Mouse (Mus musculus) cerebellum, postnatal 14 days (tissue): ENCODE measurements around the gene Il15ra.

Experiments used
- DNase-seq, 2 experiments: peaks; one replicate each; pipeline ENCODE4 v3.0.0; 2021; ENCODE audit warnings: mixed read lengths in 2 of 2

Il15ra gene

DNA sequence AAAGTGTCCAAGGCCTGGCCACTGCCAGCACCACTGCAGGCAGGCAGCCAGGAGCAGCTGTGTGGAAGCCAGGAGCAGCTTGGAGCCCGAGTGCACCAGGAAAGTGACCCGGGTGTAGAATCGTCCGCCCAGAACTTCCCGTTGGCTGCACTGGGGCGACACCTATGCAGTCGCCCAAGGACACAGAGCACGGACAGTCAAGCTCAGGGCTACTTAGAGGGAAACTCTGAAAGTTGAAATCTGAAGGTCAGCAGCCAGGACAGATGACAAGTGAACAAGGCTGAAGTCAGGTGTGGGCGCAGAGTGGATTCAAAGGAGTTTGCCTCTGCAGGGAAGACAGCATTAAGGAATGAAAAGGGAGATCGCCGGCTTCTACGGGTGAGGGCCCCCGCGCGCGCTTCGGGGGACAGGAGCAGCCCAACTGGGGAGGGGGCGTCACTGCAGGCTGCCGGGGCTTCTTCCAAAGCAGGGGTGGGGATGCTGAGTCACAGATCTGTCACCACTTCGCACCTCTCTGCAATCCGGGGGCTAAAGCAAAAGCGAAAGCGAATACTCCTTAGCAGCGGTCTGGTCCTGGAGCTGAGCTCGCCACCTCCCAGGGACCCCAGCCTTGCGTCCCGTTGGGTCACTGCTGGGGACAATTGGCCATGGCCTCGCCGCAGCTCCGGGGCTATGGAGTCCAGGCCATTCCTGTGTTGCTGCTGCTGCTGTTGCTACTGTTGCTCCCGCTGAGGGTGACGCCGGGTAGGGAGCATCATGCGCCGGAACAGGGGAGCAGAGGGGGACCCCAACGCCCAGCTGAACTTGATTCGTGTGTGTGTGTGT is at the start of gene Il15ra:
Il15ra (plus strand) TSS at position 90 of the 825 bp plus-strand sequence.
- peak; percentile 50 to 61 for DNase-seq

DNA sequence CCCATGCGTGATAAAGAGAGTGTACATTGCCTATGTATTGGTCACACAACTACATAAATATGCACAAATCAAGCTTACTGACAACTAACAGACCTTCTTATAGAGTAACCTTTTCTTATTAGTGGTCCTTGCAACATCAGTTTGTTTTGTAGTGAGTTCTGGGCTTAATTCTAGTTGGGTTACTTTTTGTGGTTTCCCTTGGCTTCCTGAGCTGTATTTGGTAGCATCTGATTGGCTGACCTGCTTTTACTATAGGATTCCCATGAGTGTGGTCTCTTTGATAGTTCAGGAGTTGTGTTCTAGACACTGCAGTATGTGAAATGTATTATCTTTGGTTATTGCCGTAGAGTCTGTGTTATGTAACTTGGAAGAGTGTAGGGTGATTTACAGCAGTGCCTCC is 47.5 kb upstream of the Il15ra start:
- no peak for DNase-seq

DNA sequence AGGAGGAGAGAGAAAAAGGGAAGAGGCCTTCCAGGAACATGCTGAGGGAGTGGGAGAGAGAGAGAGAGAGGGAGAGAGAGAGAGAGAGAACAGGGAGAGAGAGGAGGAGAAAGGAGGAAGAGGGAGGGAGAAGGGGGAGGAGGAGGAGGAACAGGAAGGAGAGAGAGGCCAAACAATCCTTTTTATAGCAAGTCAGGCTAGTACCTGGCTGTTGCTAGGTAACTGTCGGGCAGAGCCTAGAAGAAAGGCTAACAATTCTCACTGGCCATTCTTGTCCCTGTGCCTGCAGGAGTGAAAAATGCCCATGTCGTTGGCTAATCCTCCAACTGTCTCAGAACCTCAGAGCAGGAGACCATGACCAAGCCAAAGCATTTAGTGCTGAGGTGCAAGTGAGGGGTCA is 45.8 kb upstream of the Il15ra start:
- no peak for DNase-seq

DNA sequence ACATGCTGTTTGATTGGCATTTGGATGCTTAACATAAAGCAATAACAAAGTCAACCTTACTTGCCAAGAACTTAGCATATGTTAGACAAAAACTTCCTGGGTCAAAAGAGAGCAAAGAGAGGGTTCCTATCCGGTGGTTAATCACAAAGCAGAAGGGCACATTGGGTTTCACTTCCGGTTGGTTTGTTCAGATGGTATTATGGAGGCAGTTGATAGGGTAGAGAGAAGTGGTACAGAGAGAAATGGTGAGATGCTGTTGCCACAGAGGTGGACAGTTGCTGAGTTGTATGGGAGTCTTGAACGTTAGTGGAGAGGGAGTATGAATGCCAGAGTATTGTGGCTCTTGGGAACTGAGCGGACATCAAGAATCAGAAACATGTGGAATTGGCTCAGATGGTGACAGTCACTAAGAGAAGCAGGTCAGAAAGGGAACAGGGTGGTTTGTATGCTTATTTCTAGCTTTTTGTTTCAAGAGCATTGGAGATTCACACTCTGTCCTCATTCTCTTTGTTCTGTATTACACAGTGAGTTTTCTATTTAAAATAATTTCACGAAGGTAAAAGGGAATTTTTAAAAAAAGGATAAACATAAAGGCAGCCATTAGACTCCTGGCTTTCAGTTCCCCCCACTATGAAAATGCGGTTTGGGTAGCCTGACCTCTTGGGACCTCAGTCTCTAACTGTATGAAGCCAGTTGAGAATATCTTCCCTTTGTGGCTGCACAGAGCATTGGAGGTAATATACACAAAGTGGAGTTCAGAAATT is 42.8 kb upstream of the Il15ra start:
- DNase-seq, result no peak

DNA sequence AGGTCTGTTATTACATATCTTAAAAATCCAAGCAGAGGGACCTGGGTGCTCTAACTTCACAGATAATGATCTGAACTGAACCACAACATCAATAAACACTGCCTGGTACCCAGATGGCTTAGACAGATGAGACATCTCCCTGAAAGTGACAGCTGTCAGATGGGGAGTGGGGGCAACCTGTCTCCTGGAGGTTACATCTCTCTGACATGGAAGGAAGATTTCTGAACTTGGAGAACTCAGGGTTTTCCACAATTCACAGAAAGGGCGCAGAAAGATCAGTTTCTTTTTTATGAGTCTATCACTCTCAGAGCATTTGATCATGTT is 42.2 kb upstream of the Il15ra start:
- no peak for DNase-seq

DNA sequence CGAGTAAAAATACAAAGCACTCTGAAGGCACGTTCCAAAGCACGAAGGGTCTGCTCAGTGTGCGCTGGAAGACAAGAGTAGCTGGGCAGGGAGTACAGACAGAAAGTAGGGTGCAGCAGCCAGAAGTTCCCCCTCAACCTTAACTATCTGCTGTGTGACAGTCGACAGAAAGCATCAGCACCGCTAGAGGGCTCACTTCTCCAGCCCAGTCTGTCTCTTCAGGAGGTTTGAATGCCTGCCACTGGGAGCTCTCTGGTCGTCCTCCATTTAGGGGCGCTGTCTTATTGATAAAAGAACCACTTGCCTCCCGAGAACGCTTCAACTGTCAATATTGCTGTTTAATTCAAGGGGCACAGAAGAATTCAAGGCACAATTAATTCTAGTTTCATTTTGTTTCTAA is 41.1 kb upstream of the Il15ra start:
- DNase-seq, result peak; percentile 90 to 92

DNA sequence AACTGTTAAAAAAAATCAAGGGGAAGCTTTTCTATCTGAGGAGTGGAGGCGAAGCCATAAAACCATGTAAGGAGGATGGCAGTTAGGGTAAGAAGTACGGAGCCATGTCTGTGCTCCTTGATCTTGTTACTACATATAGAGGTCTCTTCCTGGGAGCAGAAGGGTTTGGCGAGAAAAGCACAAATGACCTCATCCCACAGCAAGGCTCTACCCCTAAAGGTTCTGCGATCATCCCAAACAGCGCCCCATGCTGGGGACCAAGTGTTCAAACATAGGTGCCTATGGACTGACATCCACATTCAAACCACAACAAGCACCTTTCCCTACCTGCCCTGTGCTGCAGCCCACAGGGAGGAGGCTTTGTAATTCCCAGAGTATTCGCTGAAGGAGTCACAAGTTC is 40.7 kb upstream of the Il15ra start:
- DNase-seq, result peak; percentile 68 to 78

DNA sequence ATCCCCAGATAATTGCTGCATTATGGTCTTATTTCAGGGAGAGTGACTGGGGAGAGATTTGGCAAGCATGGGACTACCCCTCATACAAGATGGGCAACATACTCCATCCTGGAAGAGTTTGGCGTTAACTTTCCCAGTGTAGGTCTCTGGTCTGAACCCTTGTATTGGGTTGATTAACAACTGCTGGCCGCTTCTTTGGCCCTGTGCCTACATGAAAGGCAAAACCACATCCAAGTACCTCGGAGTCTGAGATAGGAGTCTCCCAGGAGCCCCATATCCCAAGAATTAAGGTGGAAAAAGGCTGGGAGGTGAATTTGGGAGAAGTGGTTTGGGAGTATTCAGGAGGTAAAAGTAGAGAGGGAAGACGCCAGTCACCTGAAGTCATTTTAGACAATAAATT is 40.3 kb upstream of the Il15ra start:
- peak in 1 of 2 experiments; percentile 10 for DNase-seq

DNA sequence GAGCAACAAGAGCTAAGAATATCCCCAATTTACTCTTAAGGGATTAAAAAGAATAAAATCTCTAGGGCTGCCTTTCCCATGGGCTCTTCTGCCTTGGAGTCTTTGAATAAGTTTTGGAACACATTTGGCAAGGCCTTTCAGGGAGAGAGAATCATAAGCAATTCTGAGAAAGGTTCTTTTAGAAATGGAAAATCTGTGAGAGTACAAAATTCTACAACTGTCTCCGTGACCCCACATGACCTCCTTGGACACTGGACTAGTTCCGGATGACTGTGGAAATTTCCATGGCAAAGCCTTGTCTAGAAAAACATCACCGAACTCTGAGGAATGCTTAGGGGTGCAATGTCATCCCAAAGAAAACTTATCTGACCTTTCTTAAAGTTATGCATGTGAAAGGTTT is 39.8 kb upstream of the Il15ra start:
- no peak for DNase-seq

DNA sequence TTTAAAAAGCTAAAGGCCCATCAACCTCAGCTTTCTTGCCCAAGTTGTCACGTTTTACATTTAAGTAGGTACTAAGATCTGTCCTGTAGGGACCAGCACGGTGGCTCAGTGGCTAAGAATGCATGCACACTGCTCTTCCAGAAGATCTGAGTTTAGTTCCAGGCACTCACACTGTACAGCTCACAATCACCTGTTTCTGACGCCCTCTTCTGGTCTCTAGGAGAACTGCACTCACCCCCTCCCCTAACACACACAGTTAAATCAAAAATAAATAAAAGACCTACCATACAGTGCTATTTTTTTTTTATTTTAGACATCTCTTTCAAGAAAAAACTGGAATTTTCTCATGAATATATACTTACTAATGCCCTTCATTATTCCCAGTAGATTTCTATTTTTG is 32.9 kb upstream of the Il15ra start:
- DNase-seq, result no peak

DNA sequence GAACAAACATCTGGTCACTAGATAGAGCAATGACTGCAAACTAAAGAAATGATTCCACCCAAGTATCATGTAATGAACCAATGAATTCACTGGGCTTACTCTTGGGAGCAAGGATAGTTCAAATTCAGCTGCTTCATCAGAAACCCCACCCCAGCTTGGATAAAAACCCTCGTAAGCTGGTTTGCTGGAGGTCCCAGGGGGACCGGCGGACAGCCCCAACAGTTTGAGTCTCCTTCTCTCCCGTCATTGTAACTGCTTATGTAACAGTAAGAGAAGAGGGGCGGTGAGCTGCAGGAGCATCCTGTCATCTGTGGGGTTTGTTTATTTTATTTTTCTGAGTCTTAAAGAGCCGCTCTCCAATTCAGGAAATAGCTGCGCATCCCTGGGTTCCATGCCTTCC is 25.5 kb upstream of the Il15ra start:
- no peak for DNase-seq

DNA sequence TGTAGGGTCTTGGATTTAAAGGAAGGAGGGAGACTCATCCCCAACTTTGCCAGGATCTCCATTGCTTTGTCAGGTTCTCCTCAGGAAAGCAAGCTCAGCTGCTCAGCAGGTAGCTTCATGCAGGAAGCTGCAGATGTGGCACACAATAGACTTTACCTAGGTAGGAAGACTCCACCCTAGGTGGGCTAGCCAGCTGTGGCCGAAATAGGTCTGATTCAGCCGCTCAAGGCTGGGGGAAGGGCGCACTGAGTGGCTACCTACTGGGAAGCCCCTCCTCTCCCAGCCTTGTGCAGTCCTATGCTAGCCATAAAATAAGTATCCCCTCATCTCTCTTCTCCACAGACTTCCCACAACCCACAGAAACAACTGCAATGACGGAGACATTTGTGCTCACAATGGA is 22.4 kb upstream of the Il15ra start:
- DNase-seq, result no peak

DNA sequence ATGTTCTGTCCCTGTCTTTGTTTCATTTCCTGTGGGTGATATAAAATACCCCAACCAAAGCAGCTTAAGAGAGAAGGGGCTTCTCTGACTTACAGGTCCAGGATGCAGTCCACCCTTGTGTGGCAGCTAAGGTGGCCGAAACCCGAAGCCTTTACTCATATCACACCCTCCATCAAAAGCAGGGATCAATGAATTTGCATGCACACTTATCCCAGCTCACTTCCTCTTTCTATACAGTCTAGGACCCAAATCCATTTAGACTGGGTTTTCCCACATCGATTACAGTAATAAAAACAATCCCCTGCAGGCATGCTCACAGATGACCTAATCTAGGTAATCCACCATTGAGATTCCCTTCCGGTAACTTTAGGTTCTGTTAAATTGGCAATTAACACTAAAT is 18.6 kb upstream of the Il15ra start:
- no peak for DNase-seq

DNA sequence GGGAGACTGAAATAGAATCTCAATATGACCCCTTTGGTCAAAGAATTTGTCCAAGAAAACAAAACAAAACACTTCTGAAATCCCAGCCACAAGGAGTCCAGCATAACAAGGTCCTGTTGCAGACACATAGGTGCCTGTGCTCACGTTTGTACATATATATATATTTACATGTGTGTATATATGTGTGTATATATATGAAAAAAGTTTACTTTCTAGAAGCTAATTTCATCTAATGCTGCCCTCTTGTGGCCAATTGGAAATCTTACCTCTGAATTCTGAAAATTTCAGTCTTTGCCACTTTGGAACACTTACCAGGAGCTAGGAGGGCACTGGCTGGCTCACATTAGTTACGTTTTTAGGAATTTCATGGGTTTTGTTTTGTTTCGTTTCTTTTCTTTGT is 17.7 kb upstream of the Il15ra start:
- DNase-seq, result peak; percentile 18 to 37

DNA sequence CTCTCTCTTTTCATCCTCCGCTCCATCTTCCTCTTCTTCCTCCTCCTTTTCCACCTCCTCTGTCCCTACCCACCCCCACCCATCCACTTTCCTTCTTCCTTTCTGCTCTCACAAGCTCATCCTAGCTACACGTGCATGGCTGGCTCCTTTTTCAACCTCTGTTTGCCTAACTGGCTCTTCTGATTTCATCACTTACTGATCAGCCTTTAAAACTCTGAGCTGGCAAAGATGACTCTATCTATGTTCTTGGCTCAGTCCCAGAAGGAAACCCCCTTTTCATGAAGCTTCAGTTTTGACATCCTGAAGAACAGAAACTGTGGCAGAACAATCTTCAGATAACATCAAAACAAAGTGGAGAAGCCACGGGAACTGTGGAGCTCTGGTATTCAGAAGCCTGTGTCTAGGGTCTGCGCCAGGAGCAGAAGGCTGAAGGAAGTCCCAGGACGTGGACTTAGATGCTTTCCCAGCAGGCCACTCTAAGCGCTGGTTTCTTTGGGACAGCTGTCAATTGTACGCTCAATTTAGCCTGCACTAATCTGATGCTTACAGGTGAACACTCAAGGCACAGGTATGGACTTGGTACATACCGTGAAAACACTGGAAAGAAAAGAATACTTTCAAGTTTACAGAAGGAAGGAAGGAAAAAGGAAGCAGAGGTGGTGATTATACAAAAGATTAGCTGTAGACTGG is 14.7 kb upstream of the Il15ra start:
- peak; percentile 30 to 54 for DNase-seq

DNA sequence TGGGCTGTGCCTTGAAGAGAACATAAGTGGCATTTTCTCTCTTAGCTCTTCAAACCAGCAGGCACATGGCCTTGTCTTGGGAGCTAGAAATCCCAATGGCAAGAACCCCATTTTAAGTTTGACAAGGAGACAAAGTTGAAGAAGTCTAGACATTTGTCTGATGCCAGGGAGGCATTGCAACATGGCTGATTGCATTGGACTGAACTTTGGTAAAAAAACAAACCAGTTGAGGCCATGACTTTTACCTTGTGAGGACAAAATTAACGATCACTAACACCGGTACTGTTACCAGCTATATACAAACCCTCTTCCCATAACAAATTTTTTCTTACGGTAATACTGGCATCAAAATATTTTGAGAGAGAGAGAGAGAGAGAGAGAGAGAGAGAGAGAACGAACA is 11.7 kb upstream of the Il15ra start:
- DNase-seq, result no peak

DNA sequence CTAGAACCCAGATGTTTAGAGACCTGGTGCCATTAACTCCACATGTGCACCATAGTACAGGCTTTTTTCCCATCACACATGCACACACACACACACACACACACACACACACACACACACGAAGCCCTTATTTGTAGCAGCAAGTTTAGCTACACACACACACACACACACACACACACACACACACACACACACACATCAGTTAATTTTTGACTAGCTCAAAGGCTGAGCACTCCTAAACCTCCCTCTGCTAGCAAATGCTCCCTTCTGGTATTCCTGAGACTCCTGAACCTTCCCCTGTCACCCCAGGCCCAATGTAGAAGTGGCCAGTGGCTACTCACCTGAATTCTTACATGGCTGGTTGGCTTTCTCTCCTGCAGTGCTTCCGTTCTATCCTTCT is 11.0 kb upstream of the Il15ra start:
- DNase-seq, result no peak

DNA sequence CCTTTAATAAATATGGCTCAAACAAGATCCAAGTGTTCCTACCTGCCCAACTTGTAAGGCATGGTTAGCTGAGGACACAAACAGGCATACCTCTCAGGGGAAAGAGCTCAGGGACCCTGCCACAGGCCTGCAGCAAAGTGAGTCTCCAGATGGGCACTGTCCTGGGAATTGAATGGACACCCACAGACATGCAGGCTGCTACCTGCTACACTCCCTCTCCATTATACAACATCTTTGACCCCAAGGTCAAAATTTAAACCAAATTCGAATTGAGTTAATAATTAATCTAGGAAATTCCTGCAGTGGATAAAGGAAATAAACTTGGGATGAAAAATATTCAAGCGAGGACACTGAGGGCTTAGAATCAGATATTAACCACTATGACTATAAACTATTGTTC is 9.2 kb upstream of the Il15ra start:
- DNase-seq, result no peak

DNA sequence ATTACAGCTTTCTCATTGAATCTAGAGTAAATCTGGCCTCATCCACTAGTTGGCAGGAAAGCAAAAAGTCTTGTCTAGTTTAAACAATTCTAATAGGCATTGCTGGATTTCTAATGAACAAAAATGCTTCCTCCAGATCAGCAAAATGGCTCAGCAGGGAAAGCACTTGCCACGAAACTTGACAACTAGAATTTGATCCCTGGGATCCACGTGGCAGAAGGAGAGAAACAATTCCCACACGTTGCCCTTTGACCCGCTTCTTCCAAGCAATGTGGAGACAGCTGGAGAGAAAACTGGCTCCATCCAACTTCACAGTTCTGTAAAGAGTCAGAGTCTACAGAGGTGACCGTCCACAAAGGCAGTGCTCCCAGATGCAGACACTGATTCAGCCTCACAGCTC is 6.1 kb upstream of the Il15ra start:
- no peak for DNase-seq

DNA sequence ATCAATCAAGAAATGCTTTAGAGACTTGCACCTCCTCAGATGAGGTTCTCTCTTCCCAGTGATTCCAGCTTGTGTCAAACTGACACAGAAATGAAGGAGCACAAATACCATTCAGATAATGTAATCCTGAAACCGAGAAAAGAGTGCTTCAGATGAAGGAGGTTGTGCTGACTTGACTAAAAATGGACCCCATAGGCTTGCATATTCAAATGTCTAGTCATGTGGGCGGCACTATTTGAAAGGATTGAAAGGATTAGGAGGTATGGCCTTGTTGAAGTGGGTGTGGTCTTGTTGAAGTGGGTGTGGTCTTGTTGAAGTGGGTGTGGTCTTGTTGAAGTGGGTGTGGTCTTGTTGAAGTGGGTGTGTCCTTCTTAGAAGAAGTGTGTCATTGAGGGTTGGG is 5.2 kb upstream of the Il15ra start:
- DNase-seq, result no peak

DNA sequence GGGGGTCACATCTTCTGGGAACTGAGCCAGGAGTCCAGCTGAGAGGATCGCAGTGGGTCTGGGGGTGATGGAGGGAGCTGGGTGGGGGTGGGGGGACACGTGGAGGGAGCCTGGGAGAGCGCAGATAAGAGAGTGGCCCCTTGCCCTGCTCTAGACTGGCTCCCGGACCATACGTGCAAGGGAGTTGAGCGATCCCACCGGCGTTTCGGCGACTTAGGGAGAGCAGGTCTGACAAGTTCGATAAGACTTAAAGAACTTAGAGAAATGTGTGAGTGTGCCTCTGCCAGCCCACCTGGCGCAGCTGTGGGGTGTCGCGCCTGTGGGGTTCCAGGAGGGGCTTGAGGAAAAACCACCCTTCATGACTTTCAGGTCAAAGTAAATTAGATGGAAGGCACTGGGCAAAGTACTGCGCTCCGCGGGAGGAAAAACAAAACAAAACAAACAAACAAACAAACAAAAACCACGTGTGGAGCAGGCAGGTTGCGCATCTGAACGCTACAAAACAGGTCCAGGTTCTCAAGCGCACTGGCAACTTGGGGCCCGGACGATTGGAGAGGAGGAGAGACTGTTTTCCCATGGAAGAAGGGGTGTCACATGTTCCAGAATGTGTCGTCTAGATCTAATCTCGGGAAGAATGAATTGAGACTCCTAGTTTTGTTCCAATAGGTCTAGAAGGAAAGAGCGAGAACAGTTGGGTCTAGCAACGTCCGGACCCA is 1.1 kb downstream of the Il15ra start:
- no peak for DNase-seq

DNA sequence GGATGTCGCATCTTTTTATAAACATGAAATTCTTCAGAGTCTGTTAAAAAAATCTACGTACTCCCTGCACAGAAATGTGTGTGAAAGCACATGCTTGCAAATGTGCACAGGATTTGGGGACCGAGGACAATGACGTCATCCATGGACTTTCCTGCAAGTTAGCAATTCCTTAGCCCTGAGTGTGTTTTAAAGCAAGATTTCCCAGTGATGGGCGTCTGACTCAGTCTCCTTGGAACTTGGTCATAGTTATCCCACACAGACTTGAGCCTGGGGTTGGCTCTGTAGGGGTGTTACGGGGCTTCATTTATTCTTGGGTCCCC is 1.6 kb downstream of the Il15ra start:
- no peak for DNase-seq

DNA sequence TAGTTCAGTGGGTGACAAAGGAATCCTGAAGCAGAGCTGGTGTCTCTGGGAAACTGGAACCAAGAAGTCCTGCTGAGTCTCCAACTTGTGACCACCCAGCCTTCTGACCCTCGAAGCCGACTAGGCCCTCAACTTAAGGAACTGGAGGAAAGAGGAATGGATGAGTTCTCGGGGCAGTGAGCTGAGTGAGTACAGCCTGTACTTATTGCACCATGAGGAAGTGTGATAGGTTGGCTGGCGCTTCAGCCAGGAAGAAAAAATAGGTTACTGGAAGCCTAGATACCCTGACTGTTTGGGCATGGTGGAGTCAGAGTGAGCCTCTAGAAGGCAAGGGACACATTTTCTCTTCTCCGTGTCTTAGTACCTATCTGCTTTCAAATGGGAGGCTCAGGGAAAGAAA is 3.4 kb downstream of the Il15ra start:
- no peak for DNase-seq
